Mouse (Mus musculus) monocyte, adult 5-6 weeks (primary cell): ENCODE data around the gene Coro2a. TPM values are rescaled to one million over a fixed set of nuclear protein-coding genes. Genes with fewer than 3 reads are reported as not detected.
"Not testable (repeated sequence)": the region's sequence is repeated elsewhere in the genome, so short reads cannot be mapped to it uniquely, and the experiment has no call there.

ENCODE experiments used
- ATAC-seq: fragments of 153-309, 156-312 bp; replicated peaks from 2 replicates; pipeline ENCODE4 v1.8.0; 2017; ENCODE audit warnings: mild to moderate bottlenecking; ENCODE audit not compliant: low TSS enrichment, insufficient number of reproducible peaks, severe bottlenecking, poor library complexity, low FRiP score
- total RNA-seq: library from RNA; stranded (forward); fragments of 200-1000, 200-491, 200-594 nt; gene quantifications from 3 replicates; pipeline ENCODE4 v1.2.3, GENCODE M21; 2017

Coro2a gene
- total RNA-seq, 1 experiment from 2014 or later, result 29.6 TPM

- no peak for ATAC-seq
These were observed 11.9 kb downstream of the Coro2a start for GRCm38 (mm10) chr4:46589946-46590684.

DNA sequence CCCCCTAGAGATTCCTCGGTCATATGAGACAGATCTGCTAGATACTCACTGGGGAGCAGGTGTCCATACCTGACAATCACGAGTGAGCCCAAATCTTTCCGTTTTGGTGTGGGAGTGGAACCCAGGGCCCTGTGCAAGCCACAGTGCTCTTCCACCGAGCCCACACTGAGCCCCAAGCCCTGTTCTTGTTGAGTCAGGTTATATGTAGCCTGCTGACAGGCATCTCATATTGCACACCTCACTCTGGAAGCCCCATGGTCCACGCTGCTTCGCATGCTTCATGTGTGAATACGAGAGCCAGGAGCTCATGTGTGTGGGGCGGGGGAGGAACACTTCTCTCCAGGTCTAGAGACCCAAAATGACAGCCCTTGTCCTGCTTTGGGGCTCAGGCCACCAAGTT is 12.9 kb downstream of the Coro2a start:
- no peak for ATAC-seq

GRCm38 (mm10) chr4:46586473-46586872 is 15.5 kb downstream of the Coro2a start:
- ATAC-seq, result no peak

DNA sequence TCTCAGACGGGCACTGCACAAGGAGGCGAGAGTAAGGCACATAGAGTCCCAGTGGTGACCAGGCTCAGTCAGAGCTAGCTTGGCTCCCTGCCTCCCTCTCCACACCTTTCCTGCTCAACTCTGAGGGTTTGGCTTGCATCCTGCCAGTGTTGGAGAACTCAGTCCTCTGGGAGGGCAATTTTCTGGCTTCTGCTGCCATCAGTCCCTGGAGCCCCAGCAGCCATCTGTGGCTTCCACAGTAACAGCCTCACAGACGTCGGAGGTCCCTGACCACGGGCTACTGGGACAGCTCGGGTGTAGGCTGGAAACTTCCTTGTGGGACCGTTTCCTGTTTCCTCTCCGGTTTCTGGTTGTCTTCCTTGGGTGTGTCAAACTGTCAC is 16.2 kb downstream of the Coro2a start:
- no peak for ATAC-seq

DNA sequence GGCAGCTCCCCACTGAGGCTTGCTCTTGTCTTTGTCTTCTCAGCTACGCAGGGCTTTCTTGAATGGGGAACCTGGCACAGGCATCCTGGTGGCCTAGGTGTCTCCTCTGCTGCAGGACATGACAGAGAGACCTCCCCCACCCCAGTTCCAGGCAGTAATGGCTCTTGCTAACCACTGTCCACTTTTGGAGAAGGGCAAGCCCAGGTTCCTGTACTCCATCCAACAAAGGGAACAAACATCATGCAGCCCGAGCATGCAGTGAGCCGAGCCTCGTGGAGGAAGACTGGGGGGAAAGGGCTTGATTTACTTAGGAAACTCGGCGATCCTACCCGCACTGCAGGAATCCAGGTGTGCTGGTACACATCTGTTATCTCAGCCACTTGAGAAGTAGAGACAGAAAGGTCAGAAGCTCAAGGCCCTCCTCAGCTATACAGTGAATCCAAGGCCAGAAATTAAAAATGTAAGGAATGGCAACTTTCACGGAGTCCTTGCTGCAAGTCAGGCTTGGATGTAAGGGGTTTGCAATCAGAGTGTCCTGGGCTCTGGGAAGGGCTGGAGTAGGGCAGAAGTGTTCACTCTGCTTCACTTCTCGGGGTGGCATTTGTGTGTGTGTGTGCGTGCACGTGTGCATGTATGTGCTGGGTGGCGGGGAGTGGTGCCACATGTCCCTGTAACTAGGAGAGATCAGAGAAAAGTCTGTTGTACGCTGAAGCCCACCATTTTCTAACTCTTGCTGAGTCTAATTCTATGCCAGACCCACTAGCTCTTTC is 16.8 kb downstream of the Coro2a start:
- ATAC-seq, result no peak

DNA sequence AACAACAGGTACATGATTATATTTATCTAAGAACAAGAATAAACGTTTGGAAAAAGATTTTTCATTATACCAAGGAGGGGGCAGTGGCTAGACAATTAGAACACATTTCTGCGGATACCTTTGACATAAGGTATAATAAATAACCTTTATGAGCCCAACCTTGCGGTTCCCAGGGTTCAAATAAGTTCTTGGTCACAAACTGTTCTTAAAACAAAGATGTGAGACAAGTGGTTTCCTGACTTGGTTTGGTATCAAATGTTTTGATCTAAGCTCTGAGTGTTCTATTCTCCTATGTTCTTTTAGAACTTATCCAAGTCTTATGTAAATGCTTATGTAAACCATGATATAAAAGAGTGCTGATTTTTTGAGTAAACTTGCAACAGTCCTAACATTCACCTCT is 17.5 kb downstream of the Coro2a start:
- ATAC-seq, result not testable (repeated sequence)

DNA sequence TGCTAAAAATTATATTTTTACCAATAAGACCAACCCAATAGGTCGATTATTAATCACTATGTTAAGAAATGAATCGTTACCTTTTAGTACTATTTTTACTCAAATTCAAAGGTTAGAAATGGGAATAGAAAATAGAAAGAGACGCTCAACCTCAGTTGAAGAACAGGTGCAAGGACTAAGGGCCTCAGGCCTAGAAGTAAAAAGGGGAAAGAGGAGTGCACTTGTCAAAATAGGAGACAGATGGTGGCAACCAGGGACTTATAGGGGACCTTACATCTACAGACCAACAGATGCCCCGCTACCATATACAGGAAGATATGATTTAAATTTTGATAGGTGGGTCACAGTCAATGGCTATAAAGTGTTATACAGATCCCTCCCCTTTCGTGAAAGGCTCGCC is 17.9 kb downstream of the Coro2a start:
- not testable (repeated sequence) for ATAC-seq

GRCm38 (mm10) chr4:46582024-46582423 is 20.0 kb downstream of the Coro2a start:
- ATAC-seq, result not testable (repeated sequence)

GRCm38 (mm10) chr4:46581577-46581976 is 20.4 kb downstream of the Coro2a start:
- ATAC-seq, result not testable (repeated sequence)

GRCm38 (mm10) chr4:46580799-46581243 is 21.2 kb downstream of the Coro2a start:
- peak; percentile 19; the same call in 1 of the 2 replicates for ATAC-seq

DNA sequence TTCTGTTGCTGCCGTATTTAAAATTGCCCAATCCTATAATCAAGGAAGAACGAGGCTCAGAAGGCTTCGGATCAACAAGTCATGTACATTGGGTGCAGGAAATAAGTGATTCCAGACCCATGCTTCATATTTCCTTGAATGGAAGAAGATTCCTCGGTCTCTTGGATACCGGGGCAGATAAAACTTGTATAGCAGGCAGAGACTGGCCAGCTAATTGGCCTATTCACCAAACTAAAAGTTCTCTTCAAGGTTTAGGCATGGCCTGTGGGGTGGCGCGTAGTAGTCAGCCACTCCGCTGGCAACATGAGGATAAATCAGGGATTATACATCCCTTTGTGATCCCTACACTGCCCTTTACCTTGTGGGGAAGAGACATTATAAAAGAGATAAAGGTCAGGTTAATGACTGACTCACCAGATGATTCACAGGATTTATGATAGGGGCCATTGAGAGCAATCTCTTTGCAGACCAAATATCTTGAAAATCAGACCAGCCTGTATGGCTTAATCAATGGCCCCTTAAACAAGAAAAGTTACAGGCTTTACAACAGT is 23.1 kb downstream of the Coro2a start:
- not testable (repeated sequence) for ATAC-seq

- ATAC-seq, result no peak
These were observed 23.8 kb downstream of the Coro2a start for GRCm38 (mm10) chr4:46578228-46578627.

GRCm38 (mm10) chr4:46575509-46576284 is 26.3 kb downstream of the Coro2a start:
- ATAC-seq, result not testable (repeated sequence)

- ATAC-seq, result no peak
These were observed 27.2 kb downstream of the Coro2a start for GRCm38 (mm10) chr4:46574841-46575240.

GRCm38 (mm10) chr4:46574024-46574753 is 27.8 kb downstream of the Coro2a start:
- 0 out of 2 replicates have a peak, but pooled peaks have one; percentile 16 for ATAC-seq

DNA sequence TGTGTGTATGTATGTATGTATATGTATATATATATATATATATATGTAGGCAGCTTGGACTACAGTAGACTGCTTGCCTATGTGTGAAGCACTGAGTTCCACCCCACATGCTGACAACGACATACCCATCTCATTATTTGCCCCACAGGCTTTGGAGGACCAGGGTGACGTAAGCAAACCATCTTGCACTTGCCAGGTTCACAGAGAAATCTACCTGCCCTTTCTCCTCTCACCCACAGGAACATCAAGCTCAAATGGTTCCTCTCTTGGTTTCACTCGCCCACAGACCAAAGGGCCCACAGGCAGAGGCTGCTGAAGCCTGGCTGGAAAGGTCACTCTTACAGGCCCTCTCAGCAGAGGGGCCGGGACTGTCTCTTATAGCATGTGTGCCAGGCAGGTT is 29.4 kb downstream of the Coro2a start:
- 0 out of 2 replicates have a peak, but pooled peaks have one; percentile 10 for ATAC-seq

DNA sequence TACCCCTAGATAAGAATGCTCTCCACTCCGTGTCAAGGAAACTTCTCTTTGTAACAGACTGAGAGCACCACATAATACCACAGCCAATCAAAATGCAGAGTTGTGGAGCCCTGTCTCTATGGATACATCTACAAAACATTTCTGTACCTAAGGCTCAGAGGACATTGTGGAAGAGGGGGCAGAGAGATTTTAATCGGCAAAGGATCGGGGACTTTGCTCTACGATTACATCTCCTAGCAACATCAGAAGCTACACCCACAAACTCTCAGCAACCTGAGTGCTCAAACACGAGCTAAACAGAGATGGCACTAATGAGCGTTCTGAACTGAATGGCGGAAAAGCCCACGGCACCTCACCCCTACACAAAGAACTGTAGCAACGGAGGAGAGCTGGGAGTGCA is 30.3 kb downstream of the Coro2a start:
- ATAC-seq, result no peak

DNA sequence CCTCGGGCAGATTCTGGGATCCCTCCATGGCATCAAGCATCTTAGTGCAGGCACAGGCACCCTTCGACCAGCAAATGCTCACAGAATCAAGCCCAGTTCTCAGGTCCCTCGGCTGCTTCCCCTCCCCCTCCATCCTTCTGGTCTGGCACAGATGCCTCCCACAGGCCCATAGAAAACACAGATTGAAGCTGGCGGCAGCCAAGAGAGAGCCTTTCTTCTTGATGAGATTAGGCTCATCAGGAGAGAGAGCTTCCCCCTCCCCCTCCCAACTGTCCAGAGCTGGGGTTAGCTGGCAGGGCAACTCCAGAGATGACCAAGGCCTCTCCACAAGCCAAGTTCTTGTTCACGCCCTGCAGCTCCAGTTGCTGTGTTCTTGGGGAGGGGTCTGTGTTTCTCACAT is 32.3 kb downstream of the Coro2a start:
- ATAC-seq, result no peak
